ENCODE assay signal across 26 mouse cellular contexts in the genomic region with DNA sequence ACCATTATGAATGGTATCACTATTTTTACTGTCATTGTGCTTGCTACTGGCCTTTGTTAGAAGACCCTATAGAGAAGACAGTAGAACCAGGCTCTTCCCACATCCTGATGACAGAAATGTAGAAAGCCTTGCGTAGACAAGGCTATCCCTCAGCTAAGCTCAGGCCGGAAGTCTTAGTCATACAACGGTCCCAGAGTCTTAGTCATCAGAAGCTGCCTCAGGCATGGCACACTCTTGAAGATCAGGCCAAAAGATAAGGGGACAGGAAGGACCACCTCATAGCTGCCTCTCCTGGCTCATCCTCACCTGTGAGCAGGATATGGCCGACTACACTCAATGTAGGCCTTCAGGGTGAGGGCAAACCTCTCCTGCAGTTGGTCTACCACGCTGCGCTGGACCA. TPM values are rescaled to one million over a fixed set of nuclear protein-coding genes. Genes with fewer than 3 reads are reported as not detected.
DNase-seq lines count a peak whose midpoint lies in the region; ATAC-seq and TF ChIP-seq lines count a peak whose summit lies in the region.
"Had no signal": no experiment of that assay in that cellular context is flagged by ENCODE, and none has a peak within 500 bp of the region (broad histone marks: within the 10 kb centered on the region; RNA-seq: fewer than 3 reads in every experiment).

No protein-coding gene starts in this region.

- TF ChIP-seq RAD21 in MEL (IDR thresholded peaks at IDR 0.05; ENCODE audit: low read depth, low read length) = no peak

- no peaks in the 10 kb centered on the region for H3K27me3 ChIP-seq in MEL (ENCODE audit: control insufficient read depth in 1 of 2, insufficient read depth in 2 of 2, low read length in 2 of 2)
- H3K27me3 ChIP-seq in kidney, embryonic 15.5 days = no peaks in the 10 kb centered on the region
- H3K27me3 ChIP-seq: Patski had no signal

- H3K36me3 ChIP-seq in MEL (ENCODE audit: control insufficient read depth in 1 of 2, insufficient read depth in 2 of 2, low read length in 2 of 2) = no peaks in the 10 kb centered on the region
- no peaks in the 10 kb centered on the region for H3K36me3 ChIP-seq in kidney, embryonic 15.5 days

- H3K79me2 ChIP-seq in MEL (ENCODE audit: control insufficient read depth, insufficient read depth, low read length, poor library complexity) = no peaks in the 10 kb centered on the region

- H3K4me2 ChIP-seq in kidney, embryonic 15.5 days = no peak overlapping the region

- no peaks in the 10 kb centered on the region for H3K9me3 ChIP-seq in MEL (replicated peaks; ENCODE audit: insufficient read depth, low read length)
- no peaks in the 10 kb centered on the region for H3K9me3 ChIP-seq in kidney, embryonic 15.5 days (replicated peaks)
- H3K9me3 ChIP-seq: G1E had no signal

- H3K4me3 ChIP-seq in MEL (ENCODE audit: control insufficient read depth in 1 of 2, insufficient read depth in 1 of 2, low read depth in 2 of 2, low read length in 2 of 2) = no peak overlapping the region
- no peak overlapping the region for H3K4me3 ChIP-seq in kidney, embryonic 15.5 days (replicated peaks)

- 91% methylated on average over 6 of the region's 6 CpGs for WGBS in kidney, embryonic 15.5 days

- no peak for TF ChIP-seq CTCF in MEL (IDR thresholded peaks at IDR 0.05 in 2 of 3, conservative IDR thresholded peaks at IDR 0.05 in 1 of 3; ENCODE audit: control insufficient read depth in 1 of 3, insufficient read depth in 1 of 3, low read depth in 2 of 3, low read length in 3 of 3, poor library complexity in 1 of 3, severe bottlenecking in 1 of 3)

- no peak overlapping the region for H3K27ac ChIP-seq in MEL (ENCODE audit: control insufficient read depth, low read depth, low read length)
- no peak overlapping the region for H3K27ac ChIP-seq in kidney, embryonic 15.5 days

- no peaks in the 10 kb centered on the region for H3K4me1 ChIP-seq in MEL (ENCODE audit: control insufficient read depth in 1 of 2, insufficient read depth in 2 of 2, low read length in 2 of 2)
- H3K4me1 ChIP-seq in kidney, embryonic 15.5 days = peaks cover 11% of the 10 kb centered on the region

- H3K9ac ChIP-seq in MEL (ENCODE audit: control insufficient read depth, low read depth, low read length, poor library complexity, severe bottlenecking) = no peak overlapping the region
- no peak overlapping the region for H3K9ac ChIP-seq in kidney, embryonic 15.5 days

- TF ChIP-seq POLR2A in MEL (IDR thresholded peaks at IDR 0.05; ENCODE audit: control insufficient read depth in 1 of 2, insufficient read depth in 1 of 2, low read depth in 1 of 2, low read length in 2 of 2, poor library complexity in 1 of 2) = no peak

- TF ChIP-seq EP300 in MEL (IDR thresholded peaks at IDR 0.05; ENCODE audit: low read depth in 1 of 2, low read length in 2 of 2) = no peak

- ATAC-seq in kidney, embryonic 15.5 days (replicated peaks; ENCODE audit: low FRiP score) = no peak
- ATAC-seq: activated CD4-positive, CD25-positive, alpha-beta regulatory T cell, adult 4 months; CD4-positive, CD25-positive, alpha-beta regulatory T cell, adult 4 months; Patski had no signal

- peak; percentile 52 for DNase-seq in heart, adult 11 months
- no peak for DNase-seq in heart, adult 9 months (ENCODE audit: low spot score in 2 of 2)
- DNase-seq in 416B (ENCODE audit: low read depth) = peak; percentile 90
- no peak for DNase-seq in MEL (ENCODE audit: low read depth, low spot score)
- no peak for DNase-seq in frontal cortex, adult 2 months (ENCODE audit: extremely low spot score in 1 of 2, low spot score in 1 of 2)
- DNase-seq: adrenal gland, adult 2 months; adrenal gland, adult 8-10 months; adrenal gland, postnatal 10 days; adrenal gland, postnatal 14 days; adrenal gland, postnatal 25 days; adrenal gland, postnatal 36 days; B cell, adult 2 months; cerebellum, adult 11 months; cerebellum, adult 11-12 months; cerebellum, adult 18-20 months; cerebellum, adult 2 months; cerebellum, adult 8-10 months had no signal

TF ChIP-seq in MEL, 35 proteins besides CTCF, POLR2A, EP300 and RAD21:
- 0 out of 2 replicates have a peak, but pooled peaks have one; percentile 41 for TF ChIP-seq GATA1 (IDR thresholded peaks at IDR 0.05; ENCODE audit: low read depth, low read length)
- no peak for TF ChIP-seq TCF12 (IDR thresholded peaks at IDR 0.05; ENCODE audit: low read depth, low read length)

RNA-seq across cellular contexts. Expression of a gene that starts 44.2 kb away (rescaled TPM):
- total RNA-seq in MEL (2012; rRNA removed) = not detected in 2 replicates
- polyA plus RNA-seq in MEL (2012; ENCODE audit: insufficient read depth in 1 of 2, insufficient read length in 2 of 2, low read depth in 1 of 2, low replicate concordance in 2 of 2, missing spikeins in 1 of 2) = not detected
- polyA plus RNA-seq in frontal cortex, adult 2 months (2012; rRNA removed) = not detected in 2 replicates
- polyA plus RNA-seq in kidney, embryonic 15.5 days (2015; fragmentation: Nextera tagmentation; extraction: Ambion mirVana) = 0.35 and 0.49 TPM in 2 replicates
- total RNA-seq: adrenal gland, adult 18-20 months; adrenal gland, postnatal 25 days; adrenal gland, postnatal 36 days; CH12.LX; G1E had no signal
- polyA plus RNA-seq: activated CD4-positive, CD25-positive, alpha-beta regulatory T cell, adult 4 months; adrenal gland, adult 2 months; brain, embryonic 14.5 days; C2C12; CD4-positive, CD25-positive, alpha-beta regulatory T cell, adult 4 months; cerebellum, adult 2 months; G1E had no signal

Comparison
In these comparisons a context has a peak if more than half of its experiments do, and no peak if none do; other contexts are left out.
1. DNase-seq: peak in heart, adult 11 months (single experiment) and 416B (single experiment); none in heart, adult 9 months (0 of 2), MEL (single experiment) and frontal cortex, adult 2 months (0 of 2).